Mouse (Mus musculus): Measurements from ENCODE around the gene Tbcb. TPM values are rescaled to one million over a fixed set of nuclear protein-coding genes. Genes with fewer than 3 reads are reported as not detected.
"Not testable (repeated sequence)": the region's sequence is repeated elsewhere in the genome, so short reads cannot be mapped to it uniquely, and the experiment has no call there.

Tbcb gene
- polyA plus RNA-seq, 1 experiment from 2014 or later: 176 TPM

GRCm38 (mm10) chr7:30205383-30205782, 26.7 kb downstream of the Tbcb start:
- ATAC-seq (replicated peaks; ENCODE audit: low FRiP score, low read depth) (no peak), DNase-seq (ENCODE audit: low spot score) (peak; percentile 80)
- no peak overlapping the region for H3K4me3 ChIP-seq (replicated peaks; ENCODE audit: low read depth, low read length)
- no peaks in the 10 kb centered on the region for H3K27me3 ChIP-seq (ENCODE audit: insufficient read depth, low read length)
- H3K4me2 ChIP-seq (ENCODE audit: low read length): no peak overlapping the region
- H3K36me3 ChIP-seq (ENCODE audit: insufficient read depth, low read length): no peaks in the 10 kb centered on the region
- TF ChIP-seq CTCF (IDR thresholded peaks at IDR 0.05; ENCODE audit: low read depth): peak; percentile 88
- H3K27ac ChIP-seq: no peak overlapping the region
- no peaks in the 10 kb centered on the region for H3K4me1 ChIP-seq (replicated peaks; ENCODE audit: insufficient read depth, low read length)
- 5% methylated on average over 2 of the region's 2 CpGs for whole genome bisulfite sequencing
- no peak overlapping the region for H3K9ac ChIP-seq (ENCODE audit: low read depth, low read length)
- H3K9me3 ChIP-seq (replicated peaks; ENCODE audit: low read length): no peaks in the 10 kb centered on the region

- H3K9ac ChIP-seq (ENCODE audit: low read depth, low read length): no peak overlapping the region
- H3K4me3 ChIP-seq (replicated peaks; ENCODE audit: low read depth, low read length): no peak overlapping the region
- H3K27ac ChIP-seq: no peak overlapping the region
- ATAC-seq (replicated peaks; ENCODE audit: low FRiP score, low read depth) (no peak), DNase-seq (ENCODE audit: low spot score) (no peak)
- no peaks in the 10 kb centered on the region for H3K27me3 ChIP-seq (ENCODE audit: insufficient read depth, low read length)
- no peaks in the 10 kb centered on the region for H3K9me3 ChIP-seq (replicated peaks; ENCODE audit: low read length)
- no peaks in the 10 kb centered on the region for H3K36me3 ChIP-seq (ENCODE audit: insufficient read depth, low read length)
- H3K4me2 ChIP-seq (ENCODE audit: low read length): no peak overlapping the region
- WGBS: 46% methylated on average over 8 of the region's 8 CpGs
- no peaks in the 10 kb centered on the region for H3K4me1 ChIP-seq (replicated peaks; ENCODE audit: insufficient read depth, low read length)
- no peak for TF ChIP-seq CTCF (IDR thresholded peaks at IDR 0.05; ENCODE audit: low read depth)
Observed at GRCm38 (mm10) chr7:30204380-30204779, 27.7 kb downstream of the Tbcb start.

DNA sequence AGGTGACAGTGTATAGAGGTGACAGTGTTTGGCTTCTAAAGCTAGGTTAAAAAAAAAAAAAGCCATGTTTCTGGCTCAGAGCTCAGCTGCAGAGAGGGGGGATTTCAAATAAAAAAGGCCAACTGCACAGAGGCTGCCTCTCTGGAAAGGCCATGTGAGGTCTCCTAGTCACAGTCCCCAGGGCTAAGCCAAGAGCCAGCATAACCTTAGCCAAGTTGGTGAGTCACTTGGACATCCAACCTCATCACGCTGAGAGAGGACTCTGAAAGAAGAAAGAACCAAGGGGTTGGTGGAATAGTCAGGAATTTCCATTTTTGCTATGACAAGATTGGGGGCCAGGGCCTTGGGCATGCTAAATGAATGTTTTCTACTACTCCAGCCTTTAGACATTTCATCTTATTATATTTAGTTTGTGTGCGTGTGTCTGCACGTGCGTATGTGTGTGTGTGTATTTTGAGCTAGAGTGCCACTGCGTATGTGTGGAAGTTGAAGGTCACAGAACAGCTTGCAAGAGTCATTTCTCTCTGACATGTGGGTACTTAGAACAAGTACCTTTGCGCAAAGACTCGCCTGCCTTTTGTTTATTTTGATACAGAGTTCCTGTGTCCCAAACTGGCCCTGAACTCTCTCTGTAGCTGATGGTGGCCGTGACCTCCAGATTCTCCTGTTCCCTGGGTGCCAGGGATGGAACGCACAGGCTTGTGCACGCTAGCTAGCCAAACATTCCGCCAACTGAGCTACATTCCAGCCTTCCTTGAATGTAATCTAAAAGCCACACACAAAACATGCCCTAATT, 29.0 kb downstream of the Tbcb start:
- Histone ChIP-seq H3K9me3 (replicated peaks; ENCODE audit: low read length) (no peaks in the 10 kb centered on the region), H3K27ac (no peak overlapping the region), H3K4me1 (replicated peaks; ENCODE audit: insufficient read depth, low read length) (no peaks in the 10 kb centered on the region), H3K36me3 (ENCODE audit: insufficient read depth, low read length) (no peaks in the 10 kb centered on the region), H3K27me3 (ENCODE audit: insufficient read depth, low read length) (no peaks in the 10 kb centered on the region), H3K9ac (ENCODE audit: low read depth, low read length) (no peak overlapping the region), H3K4me3 (replicated peaks; ENCODE audit: low read depth, low read length) (no peak overlapping the region), H3K4me2 (ENCODE audit: low read length) (no peak overlapping the region)
- DNase-seq (ENCODE audit: low spot score): no peak
- no peak for TF ChIP-seq CTCF (IDR thresholded peaks at IDR 0.05; ENCODE audit: low read depth)
- no peak for ATAC-seq (replicated peaks; ENCODE audit: low FRiP score, low read depth)
- 77% methylated on average over 11 of the region's 11 CpGs for WGBS

DNA sequence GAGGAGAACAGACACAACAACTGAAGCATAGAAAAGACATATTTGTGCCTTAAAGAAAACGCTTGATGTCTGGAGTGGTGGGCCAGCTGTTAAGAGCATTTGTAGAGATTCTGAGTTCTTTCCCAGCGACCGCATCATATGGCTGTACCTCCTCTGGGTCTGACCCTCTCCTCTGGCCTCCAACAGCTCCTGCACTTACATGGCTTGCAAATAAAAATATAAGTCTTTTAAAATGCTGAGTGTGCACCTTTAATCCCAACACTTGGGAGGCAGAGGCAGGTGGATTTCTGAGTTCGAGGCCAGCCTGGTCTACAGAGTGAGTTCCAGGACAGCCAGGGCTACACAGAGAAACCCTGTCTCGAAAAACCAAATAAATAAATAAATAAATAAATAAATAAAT, 31.4 kb downstream of the Tbcb start:
- H3K9ac ChIP-seq (ENCODE audit: low read depth, low read length); H3K27ac ChIP-seq; H3K4me3 ChIP-seq (replicated peaks; ENCODE audit: low read depth, low read length); H3K27me3 ChIP-seq (ENCODE audit: insufficient read depth, low read length); DNase-seq (ENCODE audit: low spot score); ATAC-seq (replicated peaks; ENCODE audit: low FRiP score, low read depth); H3K36me3 ChIP-seq (ENCODE audit: insufficient read depth, low read length); H3K9me3 ChIP-seq (replicated peaks; ENCODE audit: low read length); H3K4me1 ChIP-seq (replicated peaks; ENCODE audit: insufficient read depth, low read length); H3K4me2 ChIP-seq (ENCODE audit: low read length): not testable (repeated sequence)
- 88% methylated on average over 5 of the region's 5 CpGs for WGBS

- WGBS: 74% methylated on average over 5 of the region's 5 CpGs
- no peak for TF ChIP-seq CTCF (IDR thresholded peaks at IDR 0.05; ENCODE audit: low read depth)
- no peak overlapping the region for H3K27ac ChIP-seq
Observed at GRCm38 (mm10) chr7:30200200-30200599, 31.9 kb downstream of the Tbcb start.

GRCm38 (mm10) chr7:30199498-30200139, 32.5 kb downstream of the Tbcb start:
- Histone ChIP-seq H3K4me2 (ENCODE audit: low read length) (no peak overlapping the region), H3K9me3 (replicated peaks; ENCODE audit: low read length) (no peaks in the 10 kb centered on the region), H3K36me3 (ENCODE audit: insufficient read depth, low read length) (no peaks in the 10 kb centered on the region), H3K27me3 (ENCODE audit: insufficient read depth, low read length) (no peaks in the 10 kb centered on the region), H3K9ac (ENCODE audit: low read depth, low read length) (no peak overlapping the region), H3K4me3 (replicated peaks; ENCODE audit: low read depth, low read length) (no peak overlapping the region), H3K27ac (no peak overlapping the region), H3K4me1 (replicated peaks; ENCODE audit: insufficient read depth, low read length) (0 out of 2 replicates have a peak, but pooled peaks cover 7% of the 10 kb centered on the region)
- ATAC-seq (replicated peaks; ENCODE audit: low FRiP score, low read depth) (no peak), DNase-seq (ENCODE audit: low spot score) (no peak)
- WGBS: 68% methylated on average over 18 of the region's 18 CpGs
- no peak for TF ChIP-seq CTCF (IDR thresholded peaks at IDR 0.05; ENCODE audit: low read depth)

More at GRCm38 (mm10) chr7:30200200-30200599, 31.9 kb downstream of the Tbcb start:
- ATAC-seq (replicated peaks; ENCODE audit: low FRiP score, low read depth): no peak
- Histone ChIP-seq H3K4me3 (replicated peaks; ENCODE audit: low read depth, low read length) (no peak overlapping the region), H3K4me2 (ENCODE audit: low read length) (no peak overlapping the region), H3K36me3 (ENCODE audit: insufficient read depth, low read length) (no peaks in the 10 kb centered on the region), H3K27me3 (ENCODE audit: insufficient read depth, low read length) (no peaks in the 10 kb centered on the region), H3K4me1 (replicated peaks; ENCODE audit: insufficient read depth, low read length) (0 out of 2 replicates have a peak, but pooled peaks cover 5% of the 10 kb centered on the region), H3K9me3 (replicated peaks; ENCODE audit: low read length) (no peaks in the 10 kb centered on the region), H3K9ac (ENCODE audit: low read depth, low read length) (no peak overlapping the region)
- DNase-seq (ENCODE audit: low spot score): no peak

Measured in kidney, postnatal 0 days (tissue).